Mouse (Mus musculus): ENCODE results near the gene Pdcd7.

The Pdcd7 gene

GRCm38 (mm10) chr9:65356971-65357370 lies 11.1 kb downstream of the Pdcd7 start:
- DNase-seq (ENCODE audit: low spot score), result no peak

DNA sequence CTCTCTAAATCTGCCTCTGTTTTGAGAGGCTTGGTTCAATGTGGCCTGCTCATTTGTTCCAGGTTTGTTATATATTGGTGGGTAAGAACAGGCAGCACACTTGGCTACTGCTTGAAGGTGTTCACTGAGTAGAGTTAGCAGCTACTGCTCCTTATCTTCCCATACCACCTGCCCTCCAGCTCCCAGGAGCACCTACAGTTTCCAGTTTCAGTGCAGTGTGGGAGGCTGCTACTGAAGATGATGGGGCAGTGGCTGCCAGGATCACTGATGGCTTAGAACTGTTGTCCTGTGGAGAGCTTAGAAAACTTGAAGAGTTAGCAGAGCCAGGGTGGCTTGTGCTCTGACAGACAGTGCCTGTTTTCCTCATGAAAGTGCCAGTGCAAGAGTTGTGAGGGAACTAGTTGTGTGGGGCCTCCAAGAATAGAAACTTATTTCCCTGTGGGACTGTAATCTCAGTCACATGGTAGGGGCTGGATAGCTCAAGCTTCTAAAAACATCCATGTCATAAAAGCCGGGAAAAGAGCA lies 13.1 kb downstream of the Pdcd7 start:
- DNase-seq (ENCODE audit: low spot score), result no peak

DNA sequence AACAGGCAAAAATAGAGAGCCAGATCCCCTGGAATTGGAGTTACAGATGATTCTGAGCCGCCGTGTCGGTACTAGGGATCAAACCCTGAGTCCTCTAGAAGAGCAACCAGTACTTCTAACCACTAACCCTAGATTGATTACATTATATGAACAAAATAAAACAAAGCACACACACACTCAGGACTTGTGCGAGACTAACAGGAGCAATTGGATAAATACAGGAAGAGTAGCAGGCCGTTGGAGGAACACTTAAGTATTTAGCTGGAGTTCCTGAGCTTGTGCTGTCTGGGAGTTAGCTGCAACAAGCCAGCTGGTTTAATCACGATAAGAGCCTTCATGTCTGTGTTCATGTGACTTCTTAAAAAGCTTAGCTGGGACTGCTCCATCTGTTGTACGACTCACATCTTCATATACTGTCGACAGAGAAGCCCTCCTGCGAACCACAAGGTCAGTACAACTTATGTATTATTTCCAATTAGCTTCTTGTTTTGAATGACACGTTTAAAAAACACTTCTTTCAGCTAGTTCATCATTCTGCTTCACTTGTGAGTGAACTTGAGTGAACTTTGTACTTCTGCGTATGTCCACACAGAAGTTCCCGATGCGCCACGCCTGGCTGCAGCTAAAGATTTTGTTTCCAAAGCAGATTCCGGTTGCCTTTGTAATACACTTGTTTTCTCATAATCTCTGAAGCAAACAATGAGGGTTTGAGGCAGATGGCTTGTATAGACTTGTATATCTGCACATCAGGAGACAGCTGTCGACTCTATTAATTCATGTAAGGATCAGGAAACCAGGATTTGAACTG lies 14.9 kb downstream of the Pdcd7 start, which contains the start of gene Ubap1l:
TSS of gene Ubap1l (plus strand) at position 401 of the 808 bp plus-strand sequence.
- DNase-seq (ENCODE audit: low spot score), result no peak

DNA sequence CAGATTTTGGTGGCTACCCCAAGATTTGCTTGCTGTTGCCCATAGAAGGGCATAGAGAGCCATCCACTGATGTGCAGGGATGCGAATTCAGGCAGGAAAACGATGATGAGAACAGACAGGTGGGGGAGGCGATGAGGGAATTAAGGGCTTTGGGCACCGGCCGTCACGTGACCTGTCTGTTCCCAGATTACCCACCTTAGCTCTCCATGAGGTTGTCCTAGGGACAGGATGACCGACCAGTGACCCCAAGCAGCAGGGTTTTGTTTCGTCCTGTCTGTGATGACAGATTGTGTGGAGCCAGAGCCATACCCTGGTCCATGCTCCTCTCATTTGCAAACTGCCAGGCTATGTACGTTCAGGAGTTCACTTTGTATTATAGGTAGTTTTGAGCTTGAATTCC lies 17.8 kb downstream of the Pdcd7 start:
- DNase-seq (ENCODE audit: low spot score), result no peak

DNA sequence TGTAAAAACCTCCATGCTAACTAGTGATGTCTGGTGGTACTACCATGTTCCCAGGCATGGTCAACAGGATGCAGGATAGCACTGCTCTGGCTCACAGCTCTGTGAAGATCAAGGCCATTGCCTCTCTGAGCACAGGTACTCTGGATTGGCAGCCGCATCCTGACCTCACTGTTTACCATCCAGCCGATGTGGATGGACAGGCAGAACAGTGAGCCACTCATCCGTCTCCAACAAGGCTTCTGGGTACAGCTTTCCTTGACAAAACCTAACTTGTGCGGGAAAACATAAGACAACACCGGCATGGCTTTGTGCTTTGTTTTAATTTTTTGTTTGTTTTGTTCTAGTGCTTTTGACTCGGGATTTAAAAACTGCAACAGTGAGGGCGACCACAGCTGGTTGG lies 19.8 kb downstream of the Pdcd7 start:
- no peak for DNase-seq (ENCODE audit: low spot score)

GRCm38 (mm10) chr9:65371756-65372155 lies 25.9 kb downstream of the Pdcd7 start:
- no peak for DNase-seq (ENCODE audit: low spot score)

DNA sequence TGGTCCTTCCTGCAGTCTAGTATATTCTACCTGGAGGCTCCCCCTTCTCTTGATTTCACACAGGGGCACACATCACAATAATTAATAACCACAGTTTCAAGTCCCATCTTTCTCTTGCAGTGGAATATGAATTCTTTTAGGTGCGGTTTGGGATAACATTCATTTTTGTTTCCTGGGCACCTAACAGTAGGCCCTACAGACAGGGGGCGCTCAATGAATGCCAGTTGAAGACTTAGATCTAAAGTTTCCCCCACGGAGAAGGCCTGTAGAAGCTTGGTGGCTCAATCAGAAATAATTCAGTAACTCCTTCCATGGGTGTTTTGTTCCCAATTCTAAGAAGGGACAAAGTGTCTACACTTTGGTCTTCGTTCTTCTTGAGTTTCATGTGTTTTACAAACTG lies 26.5 kb downstream of the Pdcd7 start:
- DNase-seq (ENCODE audit: low spot score), result peak; percentile 45

DNA sequence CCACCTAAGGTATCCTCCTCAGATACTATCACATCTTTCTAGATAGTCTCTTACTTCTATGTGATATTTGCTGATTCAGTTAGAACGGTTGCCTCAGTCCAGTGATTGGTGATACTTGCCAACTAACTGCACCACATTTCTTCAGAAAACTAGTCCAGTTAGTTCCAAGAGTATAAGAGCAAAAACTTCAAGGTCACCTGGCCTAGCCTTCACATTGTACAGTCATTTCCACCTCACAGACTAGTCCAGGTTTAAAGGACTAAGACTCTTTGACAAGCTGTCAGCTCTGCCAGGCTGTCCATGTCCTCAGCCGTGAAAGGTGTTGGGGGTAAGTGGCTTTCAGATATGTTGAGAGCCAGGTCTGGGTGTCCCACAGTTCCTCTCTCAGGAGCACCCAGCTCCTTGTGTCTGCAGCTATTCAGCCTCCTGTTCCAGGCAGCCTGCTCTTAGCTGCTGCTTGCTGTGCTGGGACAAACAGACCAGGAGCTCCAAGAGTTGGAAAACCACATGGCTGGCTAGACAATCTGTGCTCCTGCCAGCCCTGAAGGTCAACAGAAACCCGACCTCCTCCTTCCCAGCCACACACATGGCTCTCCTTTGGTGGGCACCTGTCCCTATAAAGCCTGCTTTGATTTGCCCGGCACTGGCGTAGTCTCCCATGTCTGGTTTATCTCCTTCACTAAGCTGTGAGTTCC lies 28.7 kb downstream of the Pdcd7 start:
- no peak for DNase-seq (ENCODE audit: low spot score)

- no peak for DNase-seq (ENCODE audit: low spot score)
Measured at GRCm38 (mm10) chr9:65375163-65375934, 29.4 kb downstream of the Pdcd7 start.

DNA sequence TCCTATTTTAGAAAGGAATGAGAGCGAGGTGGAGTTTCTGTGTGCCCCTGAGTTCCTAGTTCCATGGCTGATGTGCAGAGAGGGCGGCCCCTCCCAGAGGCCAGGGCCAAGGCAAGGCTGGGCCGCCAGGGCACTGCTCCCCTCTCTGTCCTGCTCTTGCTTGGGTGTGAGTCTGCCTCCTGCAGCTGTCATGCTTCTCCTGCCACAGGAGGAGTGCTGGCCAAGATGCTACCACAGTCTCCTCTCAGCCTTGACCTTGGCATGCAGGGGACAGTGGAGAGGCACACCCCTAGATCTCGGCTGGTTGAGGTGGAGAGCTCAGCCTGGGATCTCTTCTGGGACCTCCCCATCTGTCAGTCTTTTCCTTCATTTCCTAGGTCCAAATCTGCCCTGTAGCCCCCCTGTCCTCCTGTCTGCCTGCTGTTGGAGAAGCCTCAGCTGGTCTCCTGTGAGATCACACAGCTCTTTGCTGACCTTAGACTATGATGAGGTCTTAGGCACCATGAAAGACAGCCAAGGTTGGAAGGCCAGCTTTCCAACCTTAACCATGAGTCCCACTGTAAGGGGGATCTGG lies 35.2 kb downstream of the Pdcd7 start:
- DNase-seq (ENCODE audit: low spot score), result no peak

DNA sequence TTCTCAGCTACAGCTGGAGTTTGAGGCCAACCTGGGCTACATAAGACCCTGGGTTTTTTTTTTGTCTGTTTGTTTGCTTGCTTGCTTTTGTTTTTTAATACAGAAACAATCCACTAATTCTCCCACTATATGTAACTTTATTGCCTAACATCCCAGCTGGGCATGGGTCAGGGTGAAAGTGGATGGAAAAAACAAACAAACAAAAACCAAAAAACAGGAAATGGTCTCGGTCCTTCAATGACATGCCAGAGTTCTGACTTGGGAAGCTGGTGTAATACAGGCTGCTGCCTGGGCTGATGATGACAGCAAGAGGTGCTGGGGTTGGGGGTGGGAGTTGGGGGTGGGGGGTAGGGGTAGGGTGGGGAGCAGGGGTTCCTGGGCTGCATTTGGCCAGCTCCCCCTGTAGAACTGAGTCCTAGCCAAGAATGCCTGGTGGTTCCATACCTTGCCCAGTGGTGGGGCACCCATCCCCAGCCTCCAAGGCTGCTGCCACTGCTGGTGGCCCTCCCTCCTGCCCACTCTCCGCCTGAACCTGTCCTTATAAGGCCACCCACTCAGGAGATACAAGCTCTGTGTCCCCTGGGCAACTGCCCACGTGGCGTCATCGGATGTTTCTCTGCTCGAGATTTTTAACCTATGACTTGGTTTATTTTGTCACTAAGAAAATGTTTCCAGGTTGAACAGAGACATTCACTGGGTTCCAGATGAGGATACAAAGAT lies 36.3 kb downstream of the Pdcd7 start:
- peak; percentile 30 for DNase-seq (ENCODE audit: low spot score)

DNA sequence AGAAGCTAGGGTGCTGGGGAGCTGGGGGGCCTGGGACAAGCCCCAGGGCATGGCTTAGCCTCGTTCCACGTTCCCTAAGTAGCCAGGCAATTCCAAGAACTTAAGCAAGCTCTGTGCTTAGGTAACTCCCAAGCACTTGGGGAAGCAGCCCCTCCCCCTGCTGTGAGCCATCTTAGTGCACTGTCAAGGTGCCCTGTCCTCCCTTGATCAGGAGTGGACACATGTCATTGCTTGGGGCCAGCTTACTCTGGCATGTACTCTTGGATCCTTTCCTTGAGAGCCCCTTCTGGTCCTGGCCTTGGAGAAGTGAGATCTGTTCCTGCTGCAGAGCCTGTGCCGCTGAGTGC lies 36.8 kb downstream of the Pdcd7 start:
- no peak for DNase-seq (ENCODE audit: low spot score)

DNA sequence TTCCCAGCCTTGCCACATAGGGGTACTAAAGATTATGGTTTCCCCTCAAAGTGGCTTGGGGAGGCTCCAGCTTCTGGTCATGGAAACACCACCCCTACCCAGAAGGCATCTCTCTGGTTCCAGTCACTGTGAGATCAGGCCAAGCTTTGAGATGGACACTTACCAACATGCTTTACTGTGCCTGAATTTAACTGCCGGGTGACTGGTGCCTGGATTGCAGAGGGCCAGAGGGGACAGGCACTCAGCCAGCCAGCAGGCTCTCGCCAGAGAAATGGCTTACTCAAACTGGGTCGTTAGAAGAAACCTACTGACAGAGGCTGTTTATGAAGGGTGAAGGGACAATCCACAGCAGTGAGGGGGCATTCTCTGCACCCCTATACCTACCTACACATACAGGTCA lies 38.4 kb downstream of the Pdcd7 start:
- DNase-seq (ENCODE audit: low spot score), result no peak

GRCm38 (mm10) chr9:65386373-65387140 lies 40.7 kb downstream of the Pdcd7 start:
- DNase-seq (ENCODE audit: low spot score), result no peak

DNA sequence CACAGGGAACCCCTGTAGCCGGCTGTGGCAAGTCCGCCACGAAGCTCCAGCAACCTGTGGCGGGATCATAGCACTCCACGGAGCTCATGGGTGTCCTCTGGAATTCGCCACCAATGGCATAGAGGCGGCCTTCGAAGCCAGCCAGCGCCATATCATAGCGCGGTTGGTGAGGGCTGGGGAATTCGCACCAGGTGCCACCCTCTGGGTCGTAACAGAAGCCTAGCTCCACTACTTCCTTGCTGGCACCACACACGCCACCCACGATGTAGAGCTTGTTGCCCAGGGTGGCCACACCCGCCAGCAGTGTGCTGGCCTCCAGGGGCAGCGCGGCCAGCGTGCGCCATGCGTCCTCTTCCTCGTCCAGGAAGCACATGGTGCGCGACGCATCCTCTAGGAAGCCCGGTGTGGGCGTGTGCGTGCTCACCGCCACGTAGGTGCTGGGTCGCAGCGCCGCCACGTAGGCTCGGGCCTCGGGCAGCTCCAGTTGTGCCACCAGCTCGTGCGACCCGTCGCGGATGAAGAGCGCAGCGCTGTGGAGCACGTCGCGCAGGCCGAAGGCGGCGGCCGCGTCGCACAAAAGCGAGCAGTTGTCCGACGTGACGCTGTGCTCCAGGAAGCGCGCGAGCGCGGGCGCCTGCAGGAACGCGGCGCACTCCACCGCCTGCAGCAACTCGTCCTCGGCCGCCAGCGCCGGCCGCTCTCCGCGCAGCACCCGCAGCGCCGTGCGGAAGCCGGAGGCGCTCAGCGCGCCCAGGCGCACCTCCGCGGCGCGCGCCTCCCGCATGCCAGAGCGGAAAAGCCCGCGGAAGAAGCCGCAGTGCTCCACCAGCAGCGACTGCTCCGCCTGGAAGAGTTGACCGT lies 45.1 kb downstream of the Pdcd7 start:
- peak; percentile 29 for DNase-seq (ENCODE audit: low spot score)

- DNase-seq (ENCODE audit: low spot score), result no peak
Measured at GRCm38 (mm10) chr9:65391613-65391964, 45.7 kb downstream of the Pdcd7 start, which contains the start of gene Kbtbd13. TSS of gene Kbtbd13 (minus strand) at chr9:65391652.

GRCm38 (mm10) chr9:65392638-65393364 lies 46.9 kb downstream of the Pdcd7 start:
- DNase-seq (ENCODE audit: low spot score), result peak; percentile 72

DNA sequence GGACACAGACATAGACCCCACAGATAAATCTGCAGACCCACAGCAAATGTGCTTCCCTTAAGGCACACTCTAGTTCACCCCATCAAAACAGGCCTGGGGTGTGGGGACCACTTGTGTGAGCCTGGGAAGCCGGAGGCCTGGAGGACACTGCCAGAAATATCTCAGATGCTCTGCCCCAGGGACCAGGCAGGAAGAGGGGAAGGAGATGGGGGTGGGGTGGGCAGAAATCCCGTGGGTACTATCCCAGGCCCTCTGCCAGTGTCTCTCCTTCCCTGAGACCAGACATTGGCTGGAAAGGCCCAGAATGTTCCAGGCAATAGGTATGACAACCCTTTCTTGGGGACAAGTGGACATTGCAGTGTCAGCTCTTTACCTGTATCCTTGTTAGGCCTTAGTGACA lies 47.7 kb downstream of the Pdcd7 start:
- DNase-seq (ENCODE audit: low spot score), result no peak

DNA sequence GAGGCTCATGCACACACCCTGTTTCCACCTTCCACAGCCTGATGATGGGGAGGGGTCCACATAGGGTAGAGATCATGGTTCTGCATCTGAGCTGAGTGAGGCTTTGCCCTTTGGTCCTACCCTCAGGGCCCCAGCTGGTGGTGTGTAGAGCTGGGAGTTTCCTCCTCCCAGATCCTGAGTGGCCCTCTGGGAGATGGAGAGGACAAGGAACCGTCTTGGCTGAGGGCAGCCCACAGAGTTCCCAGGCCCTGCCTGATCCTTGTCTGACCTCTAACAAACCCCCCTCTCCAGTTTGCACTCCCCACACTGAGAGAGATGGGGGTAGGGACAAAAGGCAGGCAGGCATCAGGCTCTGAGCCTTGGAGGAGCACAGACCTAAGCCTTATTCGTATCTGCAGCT lies 48.5 kb downstream of the Pdcd7 start:
- no peak for DNase-seq (ENCODE audit: low spot score)

Data from urinary bladder, postnatal 14 days (tissue).